Mouse (Mus musculus) ovary, postnatal 14 days (tissue): ENCODE measurements around the gene Tnfrsf1b.

ENCODE experiments used
- DNase-seq: peaks from one replicate; pipeline ENCODE4 v3.0.0; 2022; ENCODE audit warnings: low spot score

The Tnfrsf1b gene

GRCm38 (mm10) chr4:145257751-145258434 lies 11.2 kb upstream of the Tnfrsf1b start:
- no peak for DNase-seq

- DNase-seq: no peak
Observed at GRCm38 (mm10) chr4:145256144-145256543, 9.5 kb upstream of the Tnfrsf1b start.

GRCm38 (mm10) chr4:145254418-145254817 lies 7.7 kb upstream of the Tnfrsf1b start:
- no peak for DNase-seq

- no peak for DNase-seq
Observed at GRCm38 (mm10) chr4:145252611-145253010, 5.9 kb upstream of the Tnfrsf1b start.

GRCm38 (mm10) chr4:145251546-145251945 lies 4.9 kb upstream of the Tnfrsf1b start:
- no peak for DNase-seq

GRCm38 (mm10) chr4:145250002-145250401 lies 3.3 kb upstream of the Tnfrsf1b start:
- no peak for DNase-seq

GRCm38 (mm10) chr4:145247556-145247955 lies 886 bp upstream of the Tnfrsf1b start:
- no peak for DNase-seq

GRCm38 (mm10) chr4:145245581-145245980 lies 1.1 kb downstream of the Tnfrsf1b start:
- no peak for DNase-seq

- no peak for DNase-seq
Observed at GRCm38 (mm10) chr4:145244676-145245075, 2.0 kb downstream of the Tnfrsf1b start.

GRCm38 (mm10) chr4:145242719-145243350 lies 3.8 kb downstream of the Tnfrsf1b start:
- DNase-seq: no peak

GRCm38 (mm10) chr4:145240723-145241231 lies 5.9 kb downstream of the Tnfrsf1b start:
- DNase-seq: no peak

- peak; percentile 43 for DNase-seq
Observed at GRCm38 (mm10) chr4:145239049-145239830, 7.4 kb downstream of the Tnfrsf1b start.

- DNase-seq: no peak
Observed at GRCm38 (mm10) chr4:145236027-145236426, 10.6 kb downstream of the Tnfrsf1b start.

GRCm38 (mm10) chr4:145233487-145234228 lies 13.0 kb downstream of the Tnfrsf1b start:
- DNase-seq: no peak

GRCm38 (mm10) chr4:145231732-145232131 lies 14.9 kb downstream of the Tnfrsf1b start:
- DNase-seq: no peak

GRCm38 (mm10) chr4:145230647-145231046 lies 16.0 kb downstream of the Tnfrsf1b start:
- no peak for DNase-seq

GRCm38 (mm10) chr4:145229524-145230163 lies 17.0 kb downstream of the Tnfrsf1b start:
- DNase-seq: no peak

- DNase-seq: no peak
Observed at GRCm38 (mm10) chr4:145229051-145229450, 17.6 kb downstream of the Tnfrsf1b start.

- no peak for DNase-seq
Observed at GRCm38 (mm10) chr4:145224613-145225012, 22.1 kb downstream of the Tnfrsf1b start.

GRCm38 (mm10) chr4:145222064-145222463 lies 24.6 kb downstream of the Tnfrsf1b start:
- DNase-seq: no peak

GRCm38 (mm10) chr4:145221379-145221778 lies 25.3 kb downstream of the Tnfrsf1b start:
- DNase-seq: no peak
